Mouse (Mus musculus) midbrain, postnatal 0 days (tissue): ENCODE results near the gene Otop2. TPM values are rescaled to one million over a fixed set of nuclear protein-coding genes. Genes with fewer than 3 reads are reported as not detected.
A peak's percentile ranks its signal among the peaks of the same experiment; 100 is the strongest.

Experiments
- ATAC-seq: fragments of 200-750 bp; cut with Nextera tagmentation; 2 replicates; pipeline ENCODE4 v1.8.0; 2017; ENCODE audit warnings: moderate number of reproducible peaks, mild to moderate bottlenecking, moderate TSS enrichment, moderate library complexity; ENCODE audit not compliant: low FRiP score
- DNase-seq: peaks from one replicate; pipeline ENCODE4 v3.0.0-alpha.2; 2015; ENCODE audit warnings: low spot score
- H3K27ac ChIP-seq: fragments of 300-500 bp; sonication (generic); 2 replicates; pipeline ENCODE4 v1.5.1; 2014; ENCODE audit warnings: low read depth, mild to moderate bottlenecking, low read length, mixed read lengths
- H3K27me3 ChIP-seq: fragments of 300-500 bp; sonication (generic); 2 replicates; pipeline ENCODE4 v1.6.1; 2014; ENCODE audit warnings: low read length, control low read depth, mixed read lengths; ENCODE audit not compliant: insufficient read depth
- H3K36me3 ChIP-seq: fragments of 300-500 bp; sonication (generic); 2 replicates; pipeline ENCODE4 v1.6.1; 2014; ENCODE audit warnings: low read length, control low read depth, mixed read lengths; ENCODE audit not compliant: insufficient read depth
- H3K4me1 ChIP-seq: fragments of 300-500 bp; sonication (generic); 2 replicates; pipeline ENCODE4 v1.6.1; 2014; ENCODE audit warnings: mild to moderate bottlenecking, control low read depth, antibody characterized with exemption, low read length, mixed read lengths; ENCODE audit not compliant: insufficient read depth
- H3K4me2 ChIP-seq: fragments of 300-500 bp; sonication (generic); 2 replicates; pipeline ENCODE4 v1.6.1; 2014; ENCODE audit warnings: low read depth, mild to moderate bottlenecking, low read length, mixed read lengths; ENCODE audit not compliant: poor library complexity, severe bottlenecking
- H3K4me3 ChIP-seq: fragments of 300-500 bp; sonication (generic); 2 replicates; pipeline ENCODE4 v1.5.1; 2014; ENCODE audit warnings: low read depth, mild to moderate bottlenecking, low read length, moderate library complexity
- H3K9ac ChIP-seq: fragments of 300-500 bp; sonication (generic); replicated peaks from 2 replicates; pipeline ENCODE4 v1.6.1; 2014; ENCODE audit warnings: mild to moderate bottlenecking, low read length, moderate library complexity, mixed read lengths; ENCODE audit not compliant: poor library complexity, severe bottlenecking
- H3K9me3 ChIP-seq: fragments of 300-500 bp; sonication (generic); 2 replicates; pipeline ENCODE4 v1.6.1; 2016; ENCODE audit warnings: low read length, control low read depth
- CTCF ChIP-seq: IDR thresholded peaks from 2 replicates; pipeline ENCODE4 v1.5.1; 2016; ENCODE audit warnings: antibody characterized with exemption, mild to moderate bottlenecking
- WGBS: fragments of 180-500 bp; shearing (Covaris S2); extraction: QIAGEN DNeasy Blood & Tissue Kit; methylation state at CpG from one replicate; pipeline ENCODE4 v1.1.7; 2014; 5-methylcytosine and 5-hydroxymethylcytosine counted together
- polyA plus RNA-seq: library from polyadenylated mRNA; unstranded; fragments of >200 nt; fragmentation: Nextera tagmentation; extraction: Ambion mirVana; gene quantifications from 2 replicates; pipeline ENCODE4 v1.2.1, GENCODE M21; 2015
- total RNA-seq: library from RNA; depleted of rRNA; stranded (reverse); fragments of >200 nt; gene quantifications from 2 replicates; pipeline ENCODE4 v1.2.3, GENCODE M21; 2014

Otop2 gene
- total and polyA plus RNA-seq, 2 experiments from 2014 or later, result 0.05 to 0.15 TPM

- TF ChIP-seq CTCF, result no peak
- Histone ChIP-seq H3K9ac (0 out of 2 replicates have a peak overlapping the region, but pooled peaks have one; percentile 19), H3K9me3 (no peaks in the 10 kb centered on the region), H3K27ac (no peak overlapping the region), H3K4me1 (no peaks in the 10 kb centered on the region), H3K4me3 (0 out of 2 replicates have a peak overlapping the region, but pooled peaks have one; percentile 9), H3K4me2 (0 out of 2 replicates have a peak overlapping the region, but pooled peaks have one; percentile 9), H3K36me3 (no peaks in the 10 kb centered on the region), H3K27me3 (peaks cover 51% of the 10 kb centered on the region)
- ATAC-seq (no peak), DNase-seq (peak; percentile 13)
- WGBS, result 20% methylated on average over 32 of the region's 32 CpGs
These were observed 16.4 kb downstream of the Otop2 start for GRCm38 (mm10) chr11:115323354-115323753.

GRCm38 (mm10) chr11:115326730-115327129, 19.8 kb downstream of the Otop2 start:
- no peak for TF ChIP-seq CTCF
- peaks cover 21% of the 10 kb centered on the region for H3K27me3 ChIP-seq
- H3K9ac ChIP-seq, result no peak overlapping the region
- no peaks in the 10 kb centered on the region for H3K36me3 ChIP-seq
- DNase-seq (no peak), ATAC-seq (no peak)
- H3K4me2 ChIP-seq, result no peak overlapping the region
- H3K4me1 ChIP-seq, result no peaks in the 10 kb centered on the region
- no peak overlapping the region for H3K4me3 ChIP-seq
- H3K9me3 ChIP-seq, result no peaks in the 10 kb centered on the region
- H3K27ac ChIP-seq, result no peak overlapping the region
- WGBS, result 77% methylated on average over 7 of the region's 7 CpGs

GRCm38 (mm10) chr11:115329339-115329738, 22.4 kb downstream of the Otop2 start:
- 70% methylated on average over 15 of the region's 15 CpGs for WGBS
- Histone ChIP-seq H3K36me3 (no peaks in the 10 kb centered on the region), H3K4me1 (0 out of 2 replicates have a peak, but pooled peaks cover under 1% of the 10 kb centered on the region), H3K4me3 (no peak overlapping the region), H3K27ac (no peak overlapping the region), H3K9me3 (no peaks in the 10 kb centered on the region), H3K4me2 (no peak overlapping the region), H3K27me3 (0 out of 2 replicates have a peak, but pooled peaks cover 3% of the 10 kb centered on the region), H3K9ac (no peak overlapping the region)
- peak; percentile 4; the same call in 1 of the 2 replicates for TF ChIP-seq CTCF
- DNase-seq (no peak), ATAC-seq (no peak)

GRCm38 (mm10) chr11:115334531-115334930, 27.6 kb downstream of the Otop2 start, which contains the start of gene Otop3:
Gene Otop3 (plus strand): TSS chr11:115334731.
- peak within 1 kb of the TSS; percentile 61 for H3K4me2 ChIP-seq
- H3K4me3 ChIP-seq, result peak within 1 kb of the TSS; percentile 34
- no peak within 1 kb of the TSS for H3K27ac ChIP-seq
- H3K36me3 ChIP-seq, result no peaks in the 10 kb centered on the region
- DNase-seq (peak; percentile 43), ATAC-seq (no peak)
- peak within 1 kb of the TSS; percentile 66 for H3K9ac ChIP-seq
- WGBS, result 3% methylated on average over 29 of the region's 29 CpGs
- no peaks in the 10 kb centered on the region for H3K9me3 ChIP-seq
- no peak for TF ChIP-seq CTCF
- H3K27me3 ChIP-seq, result peaks cover 14% of the 10 kb centered on the region; the same call in 1 of the 2 replicates
- H3K4me1 ChIP-seq, result 0 out of 2 replicates have a peak, but pooled peaks cover 4% of the 10 kb centered on the region

- Histone ChIP-seq H3K4me1 (0 out of 2 replicates have a peak, but pooled peaks cover 4% of the 10 kb centered on the region), H3K4me2 (peak overlapping the region; percentile 61; the same call in 1 of the 2 replicates), H3K9me3 (no peaks in the 10 kb centered on the region), H3K27me3 (peaks cover 14% of the 10 kb centered on the region; the same call in 1 of the 2 replicates), H3K9ac (no peak overlapping the region), H3K36me3 (no peaks in the 10 kb centered on the region), H3K27ac (no peak overlapping the region), H3K4me3 (no peak overlapping the region)
- no peak for ATAC-seq
- no peak for DNase-seq
- 57% methylated on average over 12 of the region's 12 CpGs for WGBS
- no peak for TF ChIP-seq CTCF
These were observed 28.3 kb downstream of the Otop2 start for GRCm38 (mm10) chr11:115335223-115335622.

- no peak overlapping the region for H3K9ac ChIP-seq
- H3K9me3 ChIP-seq, result no peaks in the 10 kb centered on the region
- no peak overlapping the region for H3K4me3 ChIP-seq
- H3K36me3 ChIP-seq, result no peaks in the 10 kb centered on the region
- peaks cover 14% of the 10 kb centered on the region; the same call in 1 of the 2 replicates for H3K27me3 ChIP-seq
- no peak for TF ChIP-seq CTCF
- no peak for DNase-seq
- 19% methylated on average over 6 of the region's 6 CpGs for WGBS
- ATAC-seq, result no peak
- H3K4me1 ChIP-seq, result 0 out of 2 replicates have a peak, but pooled peaks cover 4% of the 10 kb centered on the region
- H3K4me2 ChIP-seq, result no peak overlapping the region
- no peak overlapping the region for H3K27ac ChIP-seq
These were observed 29.2 kb downstream of the Otop2 start for GRCm38 (mm10) chr11:115336115-115336514.
